Mouse (Mus musculus) bone marrow, adult 2 months (tissue): ENCODE data around the gene Calhm1. TPM values are rescaled to one million over a fixed set of nuclear protein-coding genes. Genes with fewer than 3 reads are reported as not detected.

Experiments used
- H3K27ac ChIP-seq: fragments of 200-500 bp; 2 replicates; pipeline ENCODE4 v1.5.1; 2012; ENCODE audit warnings: low read depth, mild to moderate bottlenecking, control low read depth, inconsistent platforms, low read length; ENCODE audit not compliant: control insufficient read depth, poor library complexity, insufficient read depth
- H3K4me1 ChIP-seq: fragments of 200-500 bp; 2 replicates; pipeline ENCODE4 v1.6.1; 2011; ENCODE audit warnings: low read length; ENCODE audit not compliant: control insufficient read depth, insufficient read depth
- H3K4me3 ChIP-seq: fragments of 200-500 bp; replicated peaks from 2 replicates; pipeline ENCODE3; 2011; ENCODE audit warnings: mild to moderate bottlenecking, low read depth, low read length, control low read depth; ENCODE audit not compliant: control insufficient read depth
- CTCF ChIP-seq: fragments of 200-500 bp; IDR thresholded peaks from 2 replicates; pipeline ENCODE4 v1.5.1; 2011; ENCODE audit warnings: low read length, control low read depth; ENCODE audit not compliant: control insufficient read depth, insufficient read depth
- POLR2A ChIP-seq: fragments of 200-500 bp; IDR thresholded peaks from 2 replicates; pipeline ENCODE4 v1.6.1; 2011; ENCODE audit warnings: low read depth, mild to moderate bottlenecking, control low read depth, low read length, borderline replicate concordance; ENCODE audit not compliant: control insufficient read depth
- WGBS: fragments of 180-500 bp; shearing (Covaris S2); methylation state at CpG from one replicate; pipeline ENCODE4 v1.1.7; 2018; 5-methylcytosine and 5-hydroxymethylcytosine counted together
- polyA plus RNA-seq: library from polyadenylated mRNA; stranded (reverse); fragments of >200 nt; gene quantifications from 2 replicates; pipeline ENCODE4 v1.2.4, GENCODE M21; 2011; ENCODE audit warnings: low replicate concordance; ENCODE audit not compliant: missing spikeins, insufficient read depth, insufficient read length

Gene Calhm1
- not detected in 2 replicates for polyA plus RNA-seq

GRCm38 (mm10) chr19:47144154-47144553, at the start of gene Calhm1:
TSS of gene Calhm1 (minus strand) at chr19:47144254.
- WGBS: 81% methylated on average over 6 of the region's 6 CpGs
- Histone ChIP-seq H3K4me1 (no peaks in the 10 kb centered on the region), H3K27ac (no peak within 1 kb of the TSS), H3K4me3 (no peak within 1 kb of the TSS)
- TF ChIP-seq CTCF (no peak), POLR2A (no peak)

- Histone ChIP-seq H3K27ac (no peak overlapping the region), H3K4me3 (no peak overlapping the region), H3K4me1 (no peaks in the 10 kb centered on the region)
- WGBS: 90% methylated on average over 5 of the region's 5 CpGs
- TF ChIP-seq POLR2A (no peak), CTCF (no peak)
These were observed 48.1 kb upstream of the Calhm1 start for GRCm38 (mm10) chr19:47192158-47192557.

GRCm38 (mm10) chr19:47188515-47189128, 44.6 kb upstream of the Calhm1 start:
- no peak overlapping the region for H3K4me3 ChIP-seq
- H3K27ac ChIP-seq: no peak overlapping the region
- no peaks in the 10 kb centered on the region for H3K4me1 ChIP-seq
- TF ChIP-seq POLR2A (no peak), CTCF (no peak)
- WGBS: 74% methylated on average over 11 of the region's 11 CpGs

GRCm38 (mm10) chr19:47186514-47187275, 42.6 kb upstream of the Calhm1 start:
- Histone ChIP-seq H3K4me1 (no peaks in the 10 kb centered on the region), H3K4me3 (no peak overlapping the region), H3K27ac (no peak overlapping the region)
- WGBS: 73% methylated on average over 15 of the region's 15 CpGs
- TF ChIP-seq CTCF (no peak), POLR2A (no peak)

GRCm38 (mm10) chr19:47184736-47185135, 40.7 kb upstream of the Calhm1 start:
- 31% methylated on average over 4 of the region's 4 CpGs for WGBS
- Histone ChIP-seq H3K4me1 (no peaks in the 10 kb centered on the region), H3K4me3 (no peak overlapping the region), H3K27ac (no peak overlapping the region)
- no peak for TF ChIP-seq POLR2A
- TF ChIP-seq CTCF: no peak

- 59% methylated on average over 8 of the region's 8 CpGs for WGBS
These were observed 40.2 kb upstream of the Calhm1 start for GRCm38 (mm10) chr19:47184221-47184620.

GRCm38 (mm10) chr19:47180011-47180410, 36.0 kb upstream of the Calhm1 start:
- WGBS: 49% methylated on average over 8 of the region's 8 CpGs
- TF ChIP-seq CTCF (no peak), POLR2A (no peak)
- H3K4me1 ChIP-seq: no peaks in the 10 kb centered on the region
- no peak overlapping the region for H3K4me3 ChIP-seq
- no peak overlapping the region for H3K27ac ChIP-seq

More at GRCm38 (mm10) chr19:47184221-47184620, 40.2 kb upstream of the Calhm1 start:
- H3K27ac ChIP-seq: no peak overlapping the region
- H3K4me1 ChIP-seq: no peaks in the 10 kb centered on the region
- no peak overlapping the region for H3K4me3 ChIP-seq
- TF ChIP-seq CTCF: no peak
- TF ChIP-seq POLR2A: no peak

GRCm38 (mm10) chr19:47179272-47179809, 35.3 kb upstream of the Calhm1 start:
- TF ChIP-seq POLR2A: no peak
- no peak for TF ChIP-seq CTCF
- no peak overlapping the region for H3K4me3 ChIP-seq
- H3K4me1 ChIP-seq: no peaks in the 10 kb centered on the region
- H3K27ac ChIP-seq: no peak overlapping the region; the same call in 1 of the 2 replicates
- 5% methylated on average over 41 of the region's 42 CpGs for WGBS
